Mouse (Mus musculus) heart, embryonic 10.5 days (tissue): ENCODE data around the gene Nudcd2. TPM values are rescaled to one million over a fixed set of nuclear protein-coding genes. Genes with fewer than 3 reads are reported as not detected.

Source experiments
- DNase-seq: peaks from one replicate; pipeline ENCODE4 v3.0.0-alpha.2; 2017; ENCODE audit warnings: low spot score
- H3K27ac ChIP-seq: fragments of 300-500 bp; sonication (generic); 2 replicates; pipeline ENCODE4 v1.5.1; 2016; ENCODE audit warnings: mild to moderate bottlenecking
- H3K27me3 ChIP-seq: fragments of 300-500 bp; sonication (generic); 2 replicates; pipeline ENCODE4 v1.6.1; 2016; ENCODE audit warnings: mild to moderate bottlenecking; ENCODE audit not compliant: poor library complexity, insufficient read depth, severe bottlenecking
- H3K36me3 ChIP-seq: fragments of 300-500 bp; sonication (generic); 2 replicates; pipeline ENCODE4 v1.6.1; 2016; ENCODE audit warnings: mild to moderate bottlenecking, moderate library complexity
- H3K4me1 ChIP-seq: fragments of 300-500 bp; sonication (generic); 2 replicates; pipeline ENCODE4 v1.6.1; 2016; ENCODE audit warnings: mild to moderate bottlenecking
- H3K4me3 ChIP-seq: fragments of 300-500 bp; sonication (generic); 2 replicates; pipeline ENCODE4 v1.5.1; 2016; ENCODE audit warnings: mild to moderate bottlenecking, moderate library complexity
- H3K9me3 ChIP-seq: fragments of 300-500 bp; sonication (generic); 2 replicates; pipeline ENCODE4 v1.6.1; 2016; ENCODE audit warnings: mild to moderate bottlenecking, moderate library complexity
- WGBS: fragments of 180-500 bp; shearing (Covaris S2); methylation state at CpG from one replicate; pipeline ENCODE4 v1.1.7; 2016; 5-methylcytosine and 5-hydroxymethylcytosine counted together
- polyA plus RNA-seq: library from polyadenylated mRNA; unstranded; fragments of >200 nt; fragmentation: Nextera tagmentation; extraction: Ambion mirVana; gene quantifications from 2 replicates; pipeline ENCODE4 v1.2.1, GENCODE M21; 2016

Gene Nudcd2
- polyA plus RNA-seq, 1 experiment from 2014 or later = 184 TPM

DNA sequence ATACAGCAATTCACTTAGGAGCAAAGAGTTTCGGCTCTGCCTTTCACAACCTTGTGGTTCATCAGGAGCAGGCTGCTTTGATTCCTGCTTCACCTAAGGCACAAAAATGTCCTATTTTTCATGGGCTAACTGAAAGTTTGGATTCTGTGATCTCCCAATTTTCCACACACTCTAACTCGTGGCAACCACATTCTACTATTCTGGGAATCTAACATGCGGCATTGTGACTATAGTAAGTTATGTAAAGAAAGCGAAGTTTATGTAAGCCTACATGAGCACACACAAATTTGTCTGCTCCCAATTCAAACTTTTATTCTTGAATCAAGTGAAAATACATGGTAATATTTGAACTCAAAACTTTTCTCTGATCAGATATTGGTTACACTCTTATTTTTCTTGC, 31.2 kb downstream of the Nudcd2 start:
- 77% methylated on average over 4 of the region's 4 CpGs for WGBS
- no peaks in the 10 kb centered on the region for H3K4me1 ChIP-seq
- no peak overlapping the region for H3K27ac ChIP-seq

DNA sequence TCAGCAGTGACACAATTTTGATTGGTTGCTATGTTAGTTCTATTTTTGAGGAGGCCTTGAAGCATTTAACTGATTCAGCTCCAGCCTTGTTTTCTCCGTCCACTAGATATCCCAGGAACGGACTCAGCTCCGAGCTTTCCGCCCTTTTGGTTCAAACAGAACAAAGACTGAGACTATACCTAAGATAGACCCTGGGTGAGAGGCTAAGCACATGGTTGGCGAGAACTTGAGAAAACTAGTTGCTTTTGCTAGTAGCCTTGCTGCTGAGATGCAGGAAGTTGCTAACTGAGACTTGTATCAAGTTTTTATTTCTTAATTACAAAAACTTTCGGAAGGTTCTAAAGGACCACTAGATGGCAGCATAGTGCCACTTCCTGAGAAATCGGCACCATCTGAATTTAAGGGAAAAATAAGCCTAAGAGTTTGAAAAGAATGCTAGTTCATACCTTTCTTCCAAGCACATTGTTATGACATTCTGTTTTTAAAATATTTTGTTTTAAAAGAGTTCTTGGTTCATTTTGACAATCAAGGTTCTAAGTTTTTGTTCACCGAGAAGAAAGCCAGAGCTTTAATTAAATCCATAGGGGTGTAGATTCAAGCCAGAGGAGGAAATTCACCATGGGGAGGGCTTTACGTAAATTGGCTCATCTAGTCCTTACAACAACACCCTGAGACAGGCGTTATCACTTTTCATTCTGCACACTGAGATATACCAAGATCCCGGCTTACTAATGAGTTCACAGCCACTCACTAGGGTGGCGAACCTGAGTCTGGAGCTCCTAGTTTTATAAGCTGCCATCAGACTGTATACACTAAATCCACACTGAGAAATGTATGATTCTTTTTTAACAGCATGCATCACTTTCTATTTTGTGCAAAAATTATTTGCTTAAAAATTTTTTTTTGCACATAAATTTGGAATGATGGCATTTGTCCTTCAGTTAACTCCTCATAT, 42.1 kb downstream of the Nudcd2 start:
- no peaks in the 10 kb centered on the region for H3K4me1 ChIP-seq
- no peaks in the 10 kb centered on the region for H3K36me3 ChIP-seq
- no peak for DNase-seq
- H3K27ac ChIP-seq = no peak overlapping the region
- no peaks in the 10 kb centered on the region for H3K27me3 ChIP-seq
- WGBS = 46% methylated on average over 12 of the region's 12 CpGs
- no peak overlapping the region for H3K4me3 ChIP-seq
- H3K9me3 ChIP-seq = no peaks in the 10 kb centered on the region

More for the DNA sequence above, 31.2 kb downstream of the Nudcd2 start:
- no peak for DNase-seq
- H3K36me3 ChIP-seq = no peaks in the 10 kb centered on the region
- no peaks in the 10 kb centered on the region for H3K9me3 ChIP-seq
- no peaks in the 10 kb centered on the region for H3K27me3 ChIP-seq
- H3K4me3 ChIP-seq = no peak overlapping the region

DNA sequence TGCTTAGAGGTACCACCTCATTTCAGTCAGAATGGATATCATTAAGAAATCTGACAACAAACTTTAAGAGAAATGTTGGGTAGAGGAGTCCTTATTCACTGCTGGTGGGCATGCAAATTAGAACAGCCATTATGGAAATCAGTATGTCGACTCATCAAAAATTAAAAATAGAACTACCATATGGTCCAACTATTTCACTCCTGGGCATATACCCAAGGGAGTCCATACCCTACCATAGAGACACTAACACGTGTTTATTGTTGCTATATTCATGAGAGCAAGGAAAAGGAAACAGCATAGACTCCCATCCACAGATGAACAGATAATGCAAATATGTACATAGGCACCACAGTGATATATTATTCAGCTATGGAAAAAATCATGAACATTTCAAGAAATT, 48.4 kb downstream of the Nudcd2 start:
- Histone ChIP-seq H3K9me3 (no peaks in the 10 kb centered on the region), H3K36me3 (no peaks in the 10 kb centered on the region), H3K4me1 (no peaks in the 10 kb centered on the region), H3K27ac (no peak overlapping the region), H3K27me3 (no peaks in the 10 kb centered on the region), H3K4me3 (no peak overlapping the region)
- WGBS = 71% methylated on average over 2 of the region's 2 CpGs
- no peak for DNase-seq

DNA sequence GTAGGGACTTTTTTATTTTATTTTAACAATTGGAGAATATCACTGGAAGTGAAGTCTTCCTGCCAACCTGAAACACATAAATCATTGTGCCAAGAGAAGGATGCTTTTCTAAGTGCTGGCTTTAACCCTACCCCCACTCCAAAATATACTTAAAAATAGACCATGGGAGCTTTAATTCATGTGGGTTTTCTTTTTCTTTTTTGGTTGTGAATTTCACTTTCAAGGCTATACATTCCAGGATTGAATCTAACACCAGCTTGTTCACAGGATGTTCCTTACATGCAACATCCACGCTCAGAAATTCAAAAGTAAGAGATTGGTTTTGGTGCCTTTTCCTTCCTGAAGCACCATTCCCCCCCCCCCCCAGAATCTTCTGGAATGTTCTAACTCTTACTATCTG, 49.9 kb downstream of the Nudcd2 start:
- no peak overlapping the region for H3K4me3 ChIP-seq
- no peaks in the 10 kb centered on the region for H3K9me3 ChIP-seq
- H3K27me3 ChIP-seq = no peaks in the 10 kb centered on the region
- H3K4me1 ChIP-seq = peaks cover 8% of the 10 kb centered on the region
- DNase-seq = no peak
- H3K36me3 ChIP-seq = no peaks in the 10 kb centered on the region
- 87% methylated on average over 1 of the region's 1 CpGs for WGBS
- no peak overlapping the region for H3K27ac ChIP-seq

DNA sequence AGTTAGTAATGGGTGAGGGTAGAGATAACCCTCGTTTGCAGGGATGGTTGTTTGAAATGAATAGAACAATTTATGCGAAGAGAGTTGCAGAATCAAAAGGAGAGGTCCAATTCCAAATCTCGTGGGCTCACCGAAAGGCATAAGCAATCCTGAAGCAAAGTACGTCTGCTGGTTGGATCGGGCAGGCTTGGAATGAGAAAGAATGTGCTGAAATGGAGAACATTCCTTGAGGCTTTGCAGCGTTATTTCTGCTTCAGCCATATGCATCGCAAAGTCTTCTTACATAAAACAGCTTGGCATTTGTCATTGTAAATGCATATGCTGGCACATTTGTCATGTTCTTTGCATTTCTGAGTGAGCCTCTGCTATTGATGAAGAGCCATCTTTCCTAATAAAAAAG, 50.9 kb downstream of the Nudcd2 start:
- Histone ChIP-seq H3K27ac (no peak overlapping the region), H3K4me1 (peaks cover 8% of the 10 kb centered on the region), H3K36me3 (no peaks in the 10 kb centered on the region), H3K9me3 (no peaks in the 10 kb centered on the region), H3K27me3 (no peaks in the 10 kb centered on the region), H3K4me3 (no peak overlapping the region)
- DNase-seq = no peak
- 72% methylated on average over 8 of the region's 8 CpGs for WGBS

DNA sequence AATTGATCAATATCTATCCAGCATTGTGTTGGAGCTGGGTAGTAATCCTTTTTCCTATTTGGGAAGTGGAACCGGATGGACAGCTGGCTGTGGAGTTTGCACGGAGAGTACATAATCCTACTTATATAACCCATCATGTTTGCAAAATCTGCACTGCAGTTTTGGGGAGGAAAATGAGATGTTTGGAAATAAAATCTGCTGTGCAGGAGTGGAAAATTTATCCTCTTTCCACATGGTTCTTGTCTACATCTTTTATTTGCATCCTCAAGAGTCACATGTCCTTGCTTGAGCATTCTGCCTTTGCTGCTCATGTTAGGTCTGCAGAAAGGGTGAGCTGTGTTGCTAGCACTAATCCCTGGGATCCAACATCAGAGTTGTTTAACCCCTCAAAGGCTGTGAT, 53.4 kb downstream of the Nudcd2 start:
- H3K4me3 ChIP-seq = no peak overlapping the region
- H3K9me3 ChIP-seq = no peaks in the 10 kb centered on the region
- H3K4me1 ChIP-seq = peaks cover 8% of the 10 kb centered on the region
- no peak for DNase-seq
- no peaks in the 10 kb centered on the region for H3K36me3 ChIP-seq
- no peak overlapping the region for H3K27ac ChIP-seq
- WGBS = 84% methylated on average over 2 of the region's 2 CpGs
- H3K27me3 ChIP-seq = no peaks in the 10 kb centered on the region

Other genes with a start within 250 kb of the Nudcd2 start
- 103 and 106 TPM in 2 replicates for gene Mat2b, start 38.5 kb upstream of the Nudcd2 start, polyA plus RNA-seq
- gene Hmmr, start 245 bp upstream of the Nudcd2 start, polyA plus RNA-seq = 57.1 and 63.0 TPM in 2 replicates
- 76.3 and 127 TPM in 2 replicates for gene Ccng1, start 21.6 kb downstream of the Nudcd2 start, polyA plus RNA-seq